Comparison of ENCODE assay signal across 19 mouse cellular contexts in genomic region chr5:63788156-63788826, GRCm38 (mm10). TPM values are rescaled to one million over a fixed set of nuclear protein-coding genes. Genes with fewer than 3 reads are reported as not detected.
DNase-seq lines count a peak whose midpoint lies in the region; ATAC-seq and TF ChIP-seq lines count a peak whose summit lies in the region.
"Had no signal": no experiment of that assay in that cellular context is flagged by ENCODE, and none has a peak within 500 bp of the region (broad histone marks: within the 10 kb centered on the region; RNA-seq: fewer than 3 reads in every experiment).

No protein-coding gene starts in this region.

- H3K4me3 ChIP-seq in intestine, embryonic 15.5 days (replicated peaks): no peak overlapping the region
- no peak overlapping the region for H3K4me3 ChIP-seq in intestine, postnatal 0 days (ENCODE audit: low read depth, low read length)
- no peak overlapping the region for H3K4me3 ChIP-seq in liver, embryonic 12.5 days
- H3K4me3 ChIP-seq in liver, embryonic 16.5 days (ENCODE audit: low read depth, low read length): no peak overlapping the region
- H3K4me3 ChIP-seq in stomach, embryonic 16.5 days (replicated peaks; ENCODE audit: low read length): no peak overlapping the region
- H3K4me3 ChIP-seq: embryonic facial prominence, embryonic 10.5 days; forebrain, embryonic 15.5 days; heart, embryonic 13.5 days; hindbrain, embryonic 15.5 days had no signal

- H3K4me1 ChIP-seq in intestine, embryonic 15.5 days (replicated peaks): no peaks in the 10 kb centered on the region
- no peaks in the 10 kb centered on the region for H3K4me1 ChIP-seq in intestine, postnatal 0 days (replicated peaks; ENCODE audit: control insufficient read depth, insufficient read depth, low read length)
- H3K4me1 ChIP-seq in liver, embryonic 12.5 days: no peaks in the 10 kb centered on the region
- H3K4me1 ChIP-seq in liver, embryonic 16.5 days (ENCODE audit: control insufficient read depth, low read depth, low read length): no peaks in the 10 kb centered on the region
- H3K4me1 ChIP-seq in stomach, embryonic 16.5 days (ENCODE audit: control insufficient read depth, insufficient read depth, low read length): peaks cover 4% of the 10 kb centered on the region
- H3K4me1 ChIP-seq: embryonic facial prominence, embryonic 10.5 days; forebrain, embryonic 15.5 days; heart, embryonic 13.5 days; hindbrain, embryonic 15.5 days had no signal

- no peaks in the 10 kb centered on the region for H3K36me3 ChIP-seq in intestine, embryonic 15.5 days
- no peaks in the 10 kb centered on the region for H3K36me3 ChIP-seq in intestine, postnatal 0 days (ENCODE audit: control insufficient read depth, insufficient read depth)
- no peaks in the 10 kb centered on the region for H3K36me3 ChIP-seq in liver, embryonic 12.5 days
- H3K36me3 ChIP-seq in liver, embryonic 16.5 days (ENCODE audit: control insufficient read depth, insufficient read depth): no peaks in the 10 kb centered on the region
- H3K36me3 ChIP-seq in stomach, embryonic 16.5 days (ENCODE audit: control insufficient read depth, insufficient read depth, low read length): no peaks in the 10 kb centered on the region
- H3K36me3 ChIP-seq: embryonic facial prominence, embryonic 10.5 days; forebrain, embryonic 15.5 days; heart, embryonic 13.5 days; hindbrain, embryonic 15.5 days had no signal

- DNase-seq in neural tube, embryonic 10.5 days (ENCODE audit: extremely low spot score, low spot score): no peak
- DNase-seq in gastrocnemius, postnatal 10 days: no peak
- DNase-seq: adrenal gland, postnatal 10 days; cerebellum, adult 11-12 months; cerebellum, postnatal 10 days; gastrocnemius, postnatal 25 days; heart, adult 11 months; heart, postnatal 36 days had no signal

- WGBS in intestine, embryonic 15.5 days: 78% methylated on average over 10 of the region's 10 CpGs
- WGBS in intestine, postnatal 0 days: 58% methylated on average over 10 of the region's 10 CpGs
- 69% methylated on average over 10 of the region's 10 CpGs for WGBS in liver, embryonic 12.5 days (ENCODE audit: insufficient replicate concordance)
- WGBS in liver, embryonic 16.5 days (ENCODE audit: insufficient replicate concordance): 65% methylated on average over 10 of the region's 10 CpGs
- 67% methylated on average over 10 of the region's 10 CpGs for WGBS in stomach, embryonic 16.5 days

- 0 out of 2 replicates have a peak, but pooled peaks have one; percentile 45 for ATAC-seq in intestine, embryonic 15.5 days
- ATAC-seq in intestine, postnatal 0 days: no peak
- peak; percentile 82 for ATAC-seq in liver, embryonic 12.5 days
- ATAC-seq in liver, embryonic 16.5 days (ENCODE audit: low read depth): peak; percentile 90
- ATAC-seq in stomach, embryonic 16.5 days (ENCODE audit: insufficient read depth, low FRiP score): peak; percentile 87; the same call in 1 of the 2 replicates
- no peak for ATAC-seq in cerebellum, adult (ENCODE audit: insufficient number of reproducible peaks, low FRiP score, low TSS enrichment)
- ATAC-seq: forebrain, embryonic 15.5 days had no signal

- no peak overlapping the region for H3K27ac ChIP-seq in intestine, embryonic 15.5 days
- no peak overlapping the region for H3K27ac ChIP-seq in intestine, postnatal 0 days (ENCODE audit: low read depth, low read length)
- H3K27ac ChIP-seq in liver, embryonic 12.5 days: no peak overlapping the region
- peak overlapping the region; percentile 57 for H3K27ac ChIP-seq in liver, embryonic 16.5 days (ENCODE audit: low read length)
- peak overlapping the region; percentile 52; the same call in 1 of the 2 replicates for H3K27ac ChIP-seq in stomach, embryonic 16.5 days (ENCODE audit: low read length)
- H3K27ac ChIP-seq: embryonic facial prominence, embryonic 10.5 days; forebrain, embryonic 15.5 days; heart, embryonic 13.5 days; hindbrain, embryonic 15.5 days had no signal

- H3K4me2 ChIP-seq in intestine, embryonic 15.5 days (replicated peaks): no peak overlapping the region
- H3K4me2 ChIP-seq in intestine, postnatal 0 days (replicated peaks; ENCODE audit: low read depth): no peak overlapping the region
- no peak overlapping the region for H3K4me2 ChIP-seq in liver, embryonic 12.5 days
- H3K4me2 ChIP-seq in liver, embryonic 16.5 days (ENCODE audit: low read depth, low read length): 0 out of 2 replicates have a peak overlapping the region, but pooled peaks have one; percentile 19
- H3K4me2 ChIP-seq in stomach, embryonic 16.5 days (ENCODE audit: low read depth, low read length): no peak overlapping the region
- H3K4me2 ChIP-seq: forebrain, embryonic 15.5 days; heart, embryonic 13.5 days; hindbrain, embryonic 15.5 days had no signal

- H3K9ac ChIP-seq in intestine, embryonic 15.5 days: no peak overlapping the region
- no peak overlapping the region for H3K9ac ChIP-seq in intestine, postnatal 0 days (ENCODE audit: low read depth, low read length)
- H3K9ac ChIP-seq in liver, embryonic 12.5 days: no peak overlapping the region
- no peak overlapping the region for H3K9ac ChIP-seq in liver, embryonic 16.5 days (ENCODE audit: low read depth, low read length)
- H3K9ac ChIP-seq in stomach, embryonic 16.5 days (ENCODE audit: low read length): no peak overlapping the region
- H3K9ac ChIP-seq: forebrain, embryonic 15.5 days; heart, embryonic 13.5 days; hindbrain, embryonic 15.5 days had no signal

- no peak for TF ChIP-seq CTCF in intestine, postnatal 0 days (IDR thresholded peaks at IDR 0.05; ENCODE audit: low read depth)

- no peaks in the 10 kb centered on the region for H3K27me3 ChIP-seq in intestine, embryonic 15.5 days (replicated peaks)
- no peaks in the 10 kb centered on the region for H3K27me3 ChIP-seq in intestine, postnatal 0 days (replicated peaks; ENCODE audit: control insufficient read depth, insufficient read depth, low read length)
- no peaks in the 10 kb centered on the region for H3K27me3 ChIP-seq in liver, embryonic 12.5 days (replicated peaks)
- no peaks in the 10 kb centered on the region for H3K27me3 ChIP-seq in liver, embryonic 16.5 days (ENCODE audit: control insufficient read depth, insufficient read depth, low read depth, low read length)
- no peaks in the 10 kb centered on the region for H3K27me3 ChIP-seq in stomach, embryonic 16.5 days (ENCODE audit: control insufficient read depth, insufficient read depth, low read length)
- H3K27me3 ChIP-seq: forebrain, embryonic 15.5 days; heart, embryonic 13.5 days; hindbrain, embryonic 15.5 days had no signal

- H3K9me3 ChIP-seq in intestine, embryonic 15.5 days: no peaks in the 10 kb centered on the region
- H3K9me3 ChIP-seq in intestine, postnatal 0 days (ENCODE audit: control insufficient read depth): no peaks in the 10 kb centered on the region
- H3K9me3 ChIP-seq in liver, embryonic 12.5 days (replicated peaks): no peaks in the 10 kb centered on the region
- H3K9me3 ChIP-seq in liver, embryonic 16.5 days (replicated peaks; ENCODE audit: control insufficient read depth, low read length): no peaks in the 10 kb centered on the region
- H3K9me3 ChIP-seq in stomach, embryonic 16.5 days (replicated peaks; ENCODE audit: control insufficient read depth, low read length): no peaks in the 10 kb centered on the region
- H3K9me3 ChIP-seq: embryonic facial prominence, embryonic 10.5 days; forebrain, embryonic 15.5 days; heart, embryonic 13.5 days; hindbrain, embryonic 15.5 days had no signal

RNA-seq across cellular contexts. Expression of gene 0610040J01Rik, which starts 23.9 kb away (rescaled TPM):
- 44.5 and 45.9 TPM in 2 replicates for polyA plus RNA-seq in intestine, embryonic 15.5 days (2015; fragmentation: Nextera tagmentation; extraction: Ambion mirVana)
- 40.6 and 41.0 TPM in 2 replicates for polyA plus RNA-seq in intestine, postnatal 0 days (2015; fragmentation: Nextera tagmentation; extraction: Ambion mirVana)
- 13.5 and 16.2 TPM in 2 replicates for polyA plus RNA-seq in liver, embryonic 12.5 days (2016; fragmentation: Nextera tagmentation; extraction: Ambion mirVana)
- polyA plus RNA-seq in liver, embryonic 16.5 days (2015; fragmentation: Nextera tagmentation; extraction: Ambion mirVana): 22.7 and 25.6 TPM in 2 replicates
- polyA plus RNA-seq in stomach, embryonic 16.5 days (2015; fragmentation: Nextera tagmentation; extraction: Ambion mirVana): 53.9 and 62.5 TPM in 2 replicates
- 1 to 10 TPM in 1 of 2 experiments, under 1 TPM in 1; 0.92 to 1.0 TPM for total RNA-seq in gastrocnemius, postnatal 10 days (2021)
- total RNA-seq: MEL had no signal

Comparison
In these comparisons a context has a peak if more than half of its experiments do, and no peak if none do; other contexts are left out.
1. ATAC-seq: peak in intestine, embryonic 15.5 days (single experiment), liver, embryonic 12.5 days (single experiment), liver, embryonic 16.5 days (single experiment) and stomach, embryonic 16.5 days (single experiment); none in intestine, postnatal 0 days (single experiment) and cerebellum, adult (single experiment).
2. H3K27ac ChIP-seq: peak in liver, embryonic 16.5 days (single experiment) and stomach, embryonic 16.5 days (single experiment); none in intestine, embryonic 15.5 days (single experiment), intestine, postnatal 0 days (single experiment) and liver, embryonic 12.5 days (single experiment).